Mouse (Mus musculus): ENCODE measurements around the gene Tubb5. TPM values are rescaled to one million over a fixed set of nuclear protein-coding genes. Genes with fewer than 3 reads are reported as not detected.
A peak's percentile ranks its signal among the peaks of the same experiment; 100 is the strongest.

Tubb5 gene
- polyA plus RNA-seq, 1 experiment from 2014 or later = 1,545 TPM

DNA sequence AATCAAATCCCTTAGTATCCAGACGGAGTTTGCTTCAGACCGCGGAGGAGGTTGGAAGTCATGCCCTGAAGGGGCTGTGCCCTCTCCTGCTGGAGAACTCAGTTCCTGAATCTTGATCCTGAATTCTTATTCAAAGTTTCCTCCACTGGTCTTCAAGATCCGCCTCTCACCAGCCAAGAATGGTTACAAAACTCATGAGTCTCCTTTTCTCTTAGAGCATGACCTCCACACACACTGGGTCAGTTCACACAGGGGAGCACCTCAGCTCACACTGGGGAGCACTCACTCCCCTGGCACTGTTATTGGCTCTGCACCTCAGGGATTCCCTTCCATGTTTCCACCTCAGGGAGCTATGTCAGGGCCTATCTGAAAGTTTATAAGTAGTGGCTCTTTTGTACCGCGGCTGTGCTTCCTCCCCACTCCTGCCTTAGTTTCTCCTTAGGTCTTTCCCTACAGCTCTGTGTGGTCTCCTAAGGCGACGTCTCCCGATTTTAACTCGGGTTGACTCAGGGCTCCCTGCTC, 26.8 kb upstream of the Tubb5 start:
- DNase-seq (ENCODE audit: low spot score) = peak; percentile 4

DNA sequence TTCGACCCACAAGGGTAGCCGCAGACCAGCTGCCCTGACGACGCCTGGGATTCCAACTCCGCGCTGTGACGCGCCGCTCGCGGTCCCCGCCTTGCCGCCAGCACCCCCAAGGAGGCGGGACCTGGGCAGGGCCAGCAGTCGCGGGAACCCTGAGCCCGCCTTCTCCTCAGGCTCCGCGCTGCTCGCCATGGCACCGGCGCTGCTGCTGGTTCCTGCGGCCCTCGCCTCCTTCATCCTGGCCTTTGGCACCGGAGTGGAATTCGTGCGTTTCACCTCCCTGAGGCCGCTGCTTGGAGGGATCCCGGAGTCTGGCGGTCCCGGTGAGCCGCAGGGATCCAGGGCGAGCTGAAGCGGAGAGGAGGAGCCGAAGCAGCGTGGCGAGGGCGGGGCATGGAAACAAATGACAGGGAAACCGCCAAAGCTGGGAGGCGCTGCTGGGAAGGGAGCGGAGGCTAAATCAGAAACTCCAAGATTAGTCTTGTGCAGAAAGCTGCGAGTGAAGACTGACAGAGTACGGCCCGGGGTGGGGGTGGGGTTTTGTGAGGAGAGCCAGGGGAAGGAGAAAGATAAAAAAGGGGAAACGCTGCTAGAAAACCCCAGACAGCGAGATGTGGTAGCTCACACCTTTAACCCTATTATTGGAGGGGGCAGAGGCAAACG, 23.2 kb upstream of the Tubb5 start, which contains the start of gene Nrm:
Nrm (plus strand) TSS at position 121 of the 660 bp plus-strand sequence.
- ATAC-seq (ENCODE audit: insufficient read depth, low FRiP score, low TSS enrichment) (peak; percentile 86), DNase-seq (ENCODE audit: low spot score) (peak; percentile 93)
- Histone ChIP-seq H3K4me2 (ENCODE audit: low read depth) (peak within 1 kb of the TSS; percentile 57), H3K4me3 (ENCODE audit: low read depth, low read length) (peak within 1 kb of the TSS; percentile 57), H3K4me1 (ENCODE audit: control insufficient read depth, insufficient read depth, low read length) (no peaks in the 10 kb centered on the region; the same call in 1 of the 2 replicates), H3K9me3 (ENCODE audit: control insufficient read depth, low read length) (no peaks in the 10 kb centered on the region), H3K27me3 (ENCODE audit: control insufficient read depth, insufficient read depth, low read length) (no peaks in the 10 kb centered on the region), H3K36me3 (ENCODE audit: control insufficient read depth, insufficient read depth, low read length) (0 out of 2 replicates have a peak, but pooled peaks cover 3% of the 10 kb centered on the region), H3K9ac (ENCODE audit: low read length) (peak within 1 kb of the TSS; percentile 74), H3K27ac (ENCODE audit: low read depth, low read length) (peak within 1 kb of the TSS; percentile 73; the same call in 1 of the 2 replicates)
- WGBS = 0% methylated on average over 47 of the region's 47 CpGs

More for the DNA sequence above, 26.8 kb upstream of the Tubb5 start:
- H3K4me2 ChIP-seq (ENCODE audit: low read depth) = peak overlapping the region; percentile 86
- no peaks in the 10 kb centered on the region for H3K27me3 ChIP-seq (ENCODE audit: control insufficient read depth, insufficient read depth, low read length)
- no peak for ATAC-seq (ENCODE audit: insufficient read depth, low FRiP score, low TSS enrichment)
- H3K27ac ChIP-seq (ENCODE audit: low read depth, low read length) = peak overlapping the region; percentile 98
- WGBS = 22% methylated on average over 10 of the region's 10 CpGs
- peak overlapping the region; percentile 77 for H3K4me3 ChIP-seq (ENCODE audit: low read depth, low read length)
- no peaks in the 10 kb centered on the region for H3K9me3 ChIP-seq (ENCODE audit: control insufficient read depth, low read length)
- peaks cover 25% of the 10 kb centered on the region for H3K4me1 ChIP-seq (ENCODE audit: control insufficient read depth, insufficient read depth, low read length)
- no peaks in the 10 kb centered on the region for H3K36me3 ChIP-seq (ENCODE audit: control insufficient read depth, insufficient read depth, low read length)
- peak overlapping the region; percentile 94 for H3K9ac ChIP-seq (ENCODE audit: low read length)

DNA sequence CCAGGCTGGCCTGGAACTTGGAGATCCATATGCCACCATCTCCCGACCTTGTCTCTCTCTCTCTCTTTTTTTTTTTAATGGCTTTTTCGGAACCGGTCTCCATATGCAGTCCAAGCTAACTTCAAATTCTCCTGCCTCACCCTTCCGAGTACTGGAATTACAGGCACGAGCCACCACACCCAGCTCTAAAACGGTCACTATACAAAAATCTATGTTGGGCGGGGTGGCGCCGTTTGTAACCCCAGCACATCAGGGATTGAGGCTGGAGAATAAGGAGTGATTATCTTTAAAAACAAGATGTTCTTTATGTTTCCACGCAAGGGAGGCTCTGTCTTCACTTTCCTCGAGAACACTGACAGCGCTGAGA, 22.7 kb upstream of the Tubb5 start:
- Histone ChIP-seq H3K4me2 (ENCODE audit: low read depth) (peak overlapping the region; percentile 57), H3K4me3 (ENCODE audit: low read depth, low read length) (peak overlapping the region; percentile 57), H3K27me3 (ENCODE audit: control insufficient read depth, insufficient read depth, low read length) (no peaks in the 10 kb centered on the region), H3K27ac (ENCODE audit: low read depth, low read length) (peak overlapping the region; percentile 73; the same call in 1 of the 2 replicates), H3K36me3 (ENCODE audit: control insufficient read depth, insufficient read depth, low read length) (0 out of 2 replicates have a peak, but pooled peaks cover 3% of the 10 kb centered on the region), H3K9me3 (ENCODE audit: control insufficient read depth, low read length) (no peaks in the 10 kb centered on the region), H3K4me1 (ENCODE audit: control insufficient read depth, insufficient read depth, low read length) (no peaks in the 10 kb centered on the region; the same call in 1 of the 2 replicates), H3K9ac (ENCODE audit: low read length) (no peak overlapping the region; the same call in 1 of the 2 replicates)
- no peak for DNase-seq (ENCODE audit: low spot score)
- 6% methylated on average over 12 of the region's 12 CpGs for WGBS
- ATAC-seq (ENCODE audit: insufficient read depth, low FRiP score, low TSS enrichment) = no peak

DNA sequence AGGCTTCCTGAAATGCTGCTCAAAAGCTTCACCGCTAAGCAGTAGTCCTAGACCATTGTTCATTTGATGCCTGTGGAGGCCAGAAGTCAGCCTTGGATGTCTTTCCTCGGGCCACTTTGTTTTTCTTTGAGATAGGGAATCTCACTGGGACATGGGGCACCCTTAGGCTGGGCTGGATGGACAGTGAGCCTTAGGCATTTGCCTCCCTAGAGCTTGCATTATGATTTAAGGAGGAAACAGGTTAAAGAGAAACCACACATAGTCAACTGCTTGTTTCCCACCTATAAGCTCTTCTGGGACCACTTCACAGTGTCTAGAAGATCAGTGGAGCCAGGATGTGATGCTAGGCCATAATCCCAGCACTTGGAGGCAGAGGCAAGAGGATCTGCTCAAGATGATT, 21.7 kb upstream of the Tubb5 start:
- 69% methylated on average over 2 of the region's 2 CpGs for WGBS
- ATAC-seq (ENCODE audit: insufficient read depth, low FRiP score, low TSS enrichment) = no peak
- Histone ChIP-seq H3K36me3 (ENCODE audit: control insufficient read depth, insufficient read depth, low read length) (0 out of 2 replicates have a peak, but pooled peaks cover 3% of the 10 kb centered on the region), H3K4me1 (ENCODE audit: control insufficient read depth, insufficient read depth, low read length) (no peaks in the 10 kb centered on the region), H3K4me3 (ENCODE audit: low read depth, low read length) (no peak overlapping the region), H3K27me3 (ENCODE audit: control insufficient read depth, insufficient read depth, low read length) (no peaks in the 10 kb centered on the region), H3K9ac (ENCODE audit: low read length) (no peak overlapping the region), H3K4me2 (ENCODE audit: low read depth) (no peak overlapping the region), H3K9me3 (ENCODE audit: control insufficient read depth, low read length) (no peaks in the 10 kb centered on the region), H3K27ac (ENCODE audit: low read depth, low read length) (no peak overlapping the region)
- peak; percentile 6 for DNase-seq (ENCODE audit: low spot score)

DNA sequence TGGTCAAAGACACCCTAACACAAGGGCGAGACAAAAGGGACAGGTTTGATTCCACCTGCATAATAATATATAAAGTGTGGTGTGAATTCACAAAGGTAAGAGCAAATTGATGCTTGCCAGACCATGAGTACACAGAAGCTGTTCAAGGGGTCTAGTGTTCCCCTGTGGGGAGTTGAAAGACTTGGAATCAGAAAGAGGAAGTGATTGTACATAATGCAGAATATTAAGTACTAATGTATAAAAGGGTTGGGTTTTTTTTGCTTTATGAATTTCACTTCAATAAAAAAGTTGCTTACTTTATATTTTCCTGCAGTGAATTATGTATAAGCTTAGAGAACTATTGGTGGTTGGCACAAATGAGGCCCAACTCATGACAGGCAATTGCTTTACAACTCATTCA, 21.3 kb upstream of the Tubb5 start:
- Histone ChIP-seq H3K4me1 (ENCODE audit: control insufficient read depth, insufficient read depth, low read length) (no peaks in the 10 kb centered on the region), H3K4me3 (ENCODE audit: low read depth, low read length) (no peak overlapping the region), H3K36me3 (ENCODE audit: control insufficient read depth, insufficient read depth, low read length) (0 out of 2 replicates have a peak, but pooled peaks cover 3% of the 10 kb centered on the region), H3K9me3 (ENCODE audit: control insufficient read depth, low read length) (no peaks in the 10 kb centered on the region), H3K27ac (ENCODE audit: low read depth, low read length) (no peak overlapping the region), H3K27me3 (ENCODE audit: control insufficient read depth, insufficient read depth, low read length) (no peaks in the 10 kb centered on the region), H3K4me2 (ENCODE audit: low read depth) (no peak overlapping the region), H3K9ac (ENCODE audit: low read length) (no peak overlapping the region)
- no peak for DNase-seq (ENCODE audit: low spot score)
- no peak for ATAC-seq (ENCODE audit: insufficient read depth, low FRiP score, low TSS enrichment)
- WGBS = 87% methylated on average over 1 of the region's 1 CpGs

DNA sequence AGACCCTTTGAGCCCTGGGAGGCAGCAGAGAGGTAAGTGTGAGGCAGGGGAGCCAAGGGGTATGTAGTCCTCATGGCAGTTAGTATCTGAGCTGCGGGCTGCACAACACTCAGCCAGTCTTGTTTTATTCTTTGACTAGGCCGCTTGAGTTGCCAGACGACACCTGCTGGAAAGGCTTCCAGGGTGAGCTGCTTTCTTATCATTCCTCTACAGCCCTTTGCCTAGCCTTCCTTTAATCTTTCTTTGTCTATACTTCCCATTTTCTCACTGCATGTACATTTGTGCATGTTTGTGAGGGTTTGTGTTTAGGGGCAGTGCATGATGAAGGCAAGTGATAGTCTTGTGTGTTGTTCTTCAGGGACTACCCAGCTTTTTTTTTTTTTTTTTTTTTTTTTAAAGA, 12.9 kb upstream of the Tubb5 start:
- H3K27ac ChIP-seq (ENCODE audit: low read depth, low read length) = no peak overlapping the region
- no peaks in the 10 kb centered on the region for H3K27me3 ChIP-seq (ENCODE audit: control insufficient read depth, insufficient read depth, low read length)
- no peak overlapping the region for H3K4me3 ChIP-seq (ENCODE audit: low read depth, low read length)
- H3K4me2 ChIP-seq (ENCODE audit: low read depth) = no peak overlapping the region
- DNase-seq (ENCODE audit: low spot score) = no peak
- no peak overlapping the region for H3K9ac ChIP-seq (ENCODE audit: low read length)
- 87% methylated on average over 3 of the region's 3 CpGs for whole genome bisulfite sequencing
- peaks cover 29% of the 10 kb centered on the region for H3K36me3 ChIP-seq (ENCODE audit: control insufficient read depth, insufficient read depth, low read length)
- H3K9me3 ChIP-seq (ENCODE audit: control insufficient read depth, low read length) = no peaks in the 10 kb centered on the region
- H3K4me1 ChIP-seq (ENCODE audit: control insufficient read depth, insufficient read depth, low read length) = no peaks in the 10 kb centered on the region
- no peak for ATAC-seq (ENCODE audit: insufficient read depth, low FRiP score, low TSS enrichment)

DNA sequence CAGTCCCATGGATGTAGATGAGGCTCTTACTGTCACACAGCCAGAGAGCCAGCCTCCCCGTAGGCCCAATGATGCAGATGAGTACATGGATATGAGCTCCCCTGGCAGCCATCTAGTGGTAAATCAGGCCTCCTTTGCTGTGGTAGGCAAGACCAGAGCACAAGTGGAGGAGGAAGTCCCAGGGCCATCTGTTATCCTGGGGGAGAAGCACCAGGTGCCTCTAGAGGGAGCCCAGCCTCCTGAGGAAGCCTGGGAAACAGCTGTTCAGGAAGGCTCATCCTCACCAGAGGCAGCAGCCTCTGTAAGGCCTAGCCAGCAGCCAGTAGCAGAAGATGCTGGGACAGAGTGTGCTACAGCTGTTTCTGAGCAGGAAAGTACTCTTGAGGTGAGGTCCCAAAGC, 10.0 kb upstream of the Tubb5 start:
- peak; percentile 13 for DNase-seq (ENCODE audit: low spot score)
- H3K27me3 ChIP-seq (ENCODE audit: control insufficient read depth, insufficient read depth, low read length) = no peaks in the 10 kb centered on the region
- no peaks in the 10 kb centered on the region for H3K4me1 ChIP-seq (ENCODE audit: control insufficient read depth, insufficient read depth, low read length)
- H3K9ac ChIP-seq (ENCODE audit: low read length) = no peak overlapping the region
- no peak overlapping the region for H3K4me3 ChIP-seq (ENCODE audit: low read depth, low read length)
- ATAC-seq (ENCODE audit: insufficient read depth, low FRiP score, low TSS enrichment) = no peak
- H3K9me3 ChIP-seq (ENCODE audit: control insufficient read depth, low read length) = no peaks in the 10 kb centered on the region
- WGBS = 75% methylated on average over 1 of the region's 1 CpGs
- H3K36me3 ChIP-seq (ENCODE audit: control insufficient read depth, insufficient read depth, low read length) = peaks cover 29% of the 10 kb centered on the region
- no peak overlapping the region for H3K27ac ChIP-seq (ENCODE audit: low read depth, low read length)
- no peak overlapping the region for H3K4me2 ChIP-seq (ENCODE audit: low read depth)

DNA sequence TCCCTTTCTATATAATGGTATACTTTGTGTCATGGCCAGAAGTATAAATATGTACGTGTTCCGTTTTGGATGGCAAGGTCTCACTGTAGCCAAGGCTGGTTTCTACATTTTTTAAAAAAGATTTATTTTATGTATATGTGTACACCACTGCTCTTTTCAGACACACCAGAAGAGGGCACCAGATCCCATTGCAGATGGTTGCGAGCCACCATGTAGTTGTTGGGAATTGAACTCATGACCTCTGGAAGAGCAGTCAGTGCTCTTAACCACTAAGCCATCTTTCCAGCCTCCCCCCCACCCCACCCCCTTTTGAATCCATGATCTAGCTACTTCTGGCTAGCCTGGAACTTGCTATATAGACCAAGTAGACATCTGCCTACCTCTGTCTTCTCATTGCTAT, 5.4 kb upstream of the Tubb5 start:
- no peak for ATAC-seq (ENCODE audit: insufficient read depth, low FRiP score, low TSS enrichment)
- Histone ChIP-seq H3K9ac (ENCODE audit: low read length) (no peak overlapping the region), H3K27me3 (ENCODE audit: control insufficient read depth, insufficient read depth, low read length) (no peaks in the 10 kb centered on the region), H3K36me3 (ENCODE audit: control insufficient read depth, insufficient read depth, low read length) (peaks cover 14% of the 10 kb centered on the region), H3K4me1 (ENCODE audit: control insufficient read depth, insufficient read depth, low read length) (peaks cover 4% of the 10 kb centered on the region; the same call in 1 of the 2 replicates), H3K4me3 (ENCODE audit: low read depth, low read length) (no peak overlapping the region), H3K4me2 (ENCODE audit: low read depth) (no peak overlapping the region), H3K27ac (ENCODE audit: low read depth, low read length) (no peak overlapping the region), H3K9me3 (ENCODE audit: control insufficient read depth, low read length) (no peaks in the 10 kb centered on the region)
- WGBS = 93% methylated on average over 3 of the region's 3 CpGs
- no peak for DNase-seq (ENCODE audit: low spot score)

DNA sequence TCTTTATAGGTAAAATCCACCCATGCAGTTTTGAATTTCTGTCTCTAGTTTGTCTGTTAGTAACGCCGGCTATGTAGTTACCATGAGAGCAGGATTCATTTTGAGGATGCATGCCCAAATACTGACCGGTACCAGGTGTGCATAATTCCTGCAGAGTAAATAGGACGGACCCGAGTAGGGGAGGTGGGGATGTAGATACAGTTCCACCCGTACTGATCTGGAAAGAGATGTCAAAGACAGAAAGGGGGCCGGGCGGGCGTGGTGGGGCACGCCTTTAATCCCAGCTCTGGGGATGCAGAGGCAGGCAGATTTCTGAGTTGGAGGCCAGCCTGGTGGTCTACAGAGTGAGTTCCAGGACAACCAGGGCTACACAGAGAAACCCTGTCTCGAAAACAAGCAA, 3.9 kb upstream of the Tubb5 start:
- Histone ChIP-seq H3K27me3 (ENCODE audit: control insufficient read depth, insufficient read depth, low read length) (no peaks in the 10 kb centered on the region), H3K4me2 (ENCODE audit: low read depth) (peak overlapping the region; percentile 70), H3K36me3 (ENCODE audit: control insufficient read depth, insufficient read depth, low read length) (peaks cover 6% of the 10 kb centered on the region; the same call in 1 of the 2 replicates), H3K9me3 (ENCODE audit: control insufficient read depth, low read length) (no peaks in the 10 kb centered on the region), H3K4me3 (ENCODE audit: low read depth, low read length) (peak overlapping the region; percentile 63), H3K9ac (ENCODE audit: low read length) (peak overlapping the region; percentile 71), H3K4me1 (ENCODE audit: control insufficient read depth, insufficient read depth, low read length) (peaks cover 4% of the 10 kb centered on the region; the same call in 1 of the 2 replicates), H3K27ac (ENCODE audit: low read depth, low read length) (peak overlapping the region; percentile 68; the same call in 1 of the 2 replicates)
- 20% methylated on average over 11 of the region's 11 CpGs for WGBS
- ATAC-seq (ENCODE audit: insufficient read depth, low FRiP score, low TSS enrichment) (no peak), DNase-seq (ENCODE audit: low spot score) (no peak)
